Mouse (Mus musculus) heart, embryonic 16.5 days (tissue): Measurements from ENCODE around the gene Arhgap15. TPM values are rescaled to one million over a fixed set of nuclear protein-coding genes. Genes with fewer than 3 reads are reported as not detected.

Experiments used
- ATAC-seq: fragments of 200-750 bp; cut with Nextera tagmentation; replicated peaks from 2 replicates; pipeline ENCODE4 v1.8.0; 2017; ENCODE audit warnings: moderate number of reproducible peaks; ENCODE audit not compliant: insufficient read depth, low FRiP score; ENCODE audit errors: extremely low read depth
- H3K27ac ChIP-seq: fragments of 300-500 bp; sonication (generic); 2 replicates; pipeline ENCODE4 v1.5.1; 2014; ENCODE audit warnings: mild to moderate bottlenecking, low read length, control low read depth, moderate library complexity
- H3K27me3 ChIP-seq: fragments of 300-500 bp; sonication (generic); 2 replicates; pipeline ENCODE4 v1.6.1; 2014; ENCODE audit warnings: low read length, mixed read lengths; ENCODE audit not compliant: control insufficient read depth, insufficient read depth
- H3K36me3 ChIP-seq: fragments of 300-500 bp; sonication (generic); 2 replicates; pipeline ENCODE4 v1.6.1; 2014; ENCODE audit not compliant: control insufficient read depth, insufficient read depth
- H3K4me1 ChIP-seq: fragments of 300-500 bp; sonication (generic); 2 replicates; pipeline ENCODE4 v1.6.1; 2014; ENCODE audit warnings: low read length, mixed read lengths; ENCODE audit not compliant: control insufficient read depth, insufficient read depth
- H3K4me2 ChIP-seq: fragments of 300-500 bp; sonication (generic); 2 replicates; pipeline ENCODE4 v1.6.1; 2014; ENCODE audit warnings: low read depth, mild to moderate bottlenecking, control low read depth, low read length
- H3K4me3 ChIP-seq: fragments of 300-500 bp; sonication (generic); 2 replicates; pipeline ENCODE4 v1.5.1; 2014; ENCODE audit warnings: mild to moderate bottlenecking, control low read depth, low read length
- H3K9ac ChIP-seq: fragments of 300-500 bp; sonication (generic); 2 replicates; pipeline ENCODE4 v1.6.1; 2014; ENCODE audit warnings: low read length, control low read depth
- H3K9me3 ChIP-seq: fragments of 300-500 bp; sonication (generic); replicated peaks from 2 replicates; pipeline ENCODE4 v1.6.1; 2016; ENCODE audit warnings: low read length; ENCODE audit not compliant: control insufficient read depth
- WGBS: fragments of 180-500 bp; shearing (Covaris S2); extraction: QIAGEN DNeasy Blood & Tissue Kit; methylation state at CpG from one replicate; pipeline ENCODE4 v1.1.7; 2014; 5-methylcytosine and 5-hydroxymethylcytosine counted together
- polyA plus RNA-seq: library from polyadenylated mRNA; unstranded; fragments of >200 nt; fragmentation: Nextera tagmentation; extraction: Ambion mirVana; gene quantifications from 2 replicates; pipeline ENCODE4 v1.2.1, GENCODE M21; 2015

Arhgap15 gene
- polyA plus RNA-seq, 1 experiment from 2014 or later, result 7.2 TPM

DNA sequence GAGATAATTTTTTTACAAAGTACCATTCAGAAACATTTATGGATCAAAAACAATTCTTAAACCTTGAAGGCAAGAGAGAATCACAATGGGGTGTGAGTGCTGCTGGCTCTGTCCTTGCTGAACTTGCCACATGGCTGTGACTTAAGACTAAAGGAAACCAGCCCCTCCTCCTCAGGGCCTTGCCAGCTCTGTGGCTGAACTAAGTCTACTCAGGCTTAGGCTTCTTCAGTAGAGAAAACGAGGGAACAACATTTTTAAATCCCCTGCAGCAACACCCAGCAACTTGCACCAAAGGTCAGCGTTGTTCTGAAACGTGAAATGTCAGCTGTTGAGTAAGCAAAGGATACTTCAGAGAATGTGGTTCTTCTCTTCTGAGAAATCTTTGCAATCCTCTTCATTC is 417.2 kb downstream of the Arhgap15 start:
- no peak overlapping the region for H3K4me3 ChIP-seq
- H3K27me3 ChIP-seq, result no peaks in the 10 kb centered on the region
- 40% methylated on average over 3 of the region's 3 CpGs for WGBS
- no peaks in the 10 kb centered on the region for H3K4me1 ChIP-seq
- no peak for ATAC-seq
- H3K9me3 ChIP-seq, result no peaks in the 10 kb centered on the region
- H3K36me3 ChIP-seq, result no peaks in the 10 kb centered on the region
- no peak overlapping the region for H3K27ac ChIP-seq
- no peak overlapping the region for H3K9ac ChIP-seq
- H3K4me2 ChIP-seq, result no peak overlapping the region

DNA sequence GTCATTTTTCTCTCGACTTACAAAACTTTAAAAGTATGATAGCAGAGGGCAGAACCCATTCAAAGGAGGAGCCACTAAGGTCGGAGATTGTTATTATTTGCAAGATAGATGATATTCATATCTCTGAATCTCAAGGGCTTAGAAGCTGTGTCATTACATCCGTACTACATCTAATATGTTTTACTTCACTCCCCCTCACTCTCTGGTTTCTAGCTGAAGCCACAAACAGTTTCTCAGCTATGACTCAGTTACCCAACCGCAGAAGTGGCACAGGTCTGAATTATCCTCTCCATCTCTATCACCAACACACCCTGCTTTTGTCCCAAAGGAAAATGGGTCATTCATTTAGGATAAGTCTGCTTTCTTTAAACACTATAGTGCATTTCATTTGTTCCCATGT is 418.1 kb downstream of the Arhgap15 start:
- H3K4me1 ChIP-seq, result no peaks in the 10 kb centered on the region
- no peak for ATAC-seq
- H3K9ac ChIP-seq, result no peak overlapping the region
- no peaks in the 10 kb centered on the region for H3K36me3 ChIP-seq
- H3K9me3 ChIP-seq, result no peaks in the 10 kb centered on the region
- no peak overlapping the region for H3K4me3 ChIP-seq
- no peaks in the 10 kb centered on the region for H3K27me3 ChIP-seq
- no peak overlapping the region for H3K4me2 ChIP-seq
- no peak overlapping the region for H3K27ac ChIP-seq
- 81% methylated on average over 4 of the region's 4 CpGs for WGBS

DNA sequence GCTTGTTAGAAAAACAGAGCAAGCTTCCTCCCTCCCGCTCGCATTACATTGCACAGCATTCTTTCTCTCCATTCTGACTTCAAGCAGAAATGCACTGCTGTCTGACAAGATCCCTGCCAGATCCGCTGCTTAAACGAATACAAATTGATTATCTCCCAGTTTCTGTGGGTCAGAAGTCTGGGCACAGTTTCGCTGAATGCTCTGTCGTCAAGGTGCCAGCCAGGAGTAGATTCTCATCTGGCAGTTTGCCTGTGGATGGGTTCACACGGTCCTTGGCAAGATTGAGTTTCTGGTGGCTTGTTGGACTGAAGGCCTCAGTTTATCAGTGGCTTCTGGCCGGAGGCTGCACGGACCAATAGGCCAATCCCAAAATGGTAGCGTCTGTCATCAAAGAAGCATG is 435.9 kb downstream of the Arhgap15 start:
- Histone ChIP-seq H3K27ac (no peak overlapping the region), H3K9ac (no peak overlapping the region), H3K36me3 (no peaks in the 10 kb centered on the region), H3K4me1 (no peaks in the 10 kb centered on the region), H3K9me3 (no peaks in the 10 kb centered on the region), H3K27me3 (no peaks in the 10 kb centered on the region), H3K4me2 (no peak overlapping the region), H3K4me3 (no peak overlapping the region)
- no peak for ATAC-seq
- 56% methylated on average over 10 of the region's 10 CpGs for WGBS

DNA sequence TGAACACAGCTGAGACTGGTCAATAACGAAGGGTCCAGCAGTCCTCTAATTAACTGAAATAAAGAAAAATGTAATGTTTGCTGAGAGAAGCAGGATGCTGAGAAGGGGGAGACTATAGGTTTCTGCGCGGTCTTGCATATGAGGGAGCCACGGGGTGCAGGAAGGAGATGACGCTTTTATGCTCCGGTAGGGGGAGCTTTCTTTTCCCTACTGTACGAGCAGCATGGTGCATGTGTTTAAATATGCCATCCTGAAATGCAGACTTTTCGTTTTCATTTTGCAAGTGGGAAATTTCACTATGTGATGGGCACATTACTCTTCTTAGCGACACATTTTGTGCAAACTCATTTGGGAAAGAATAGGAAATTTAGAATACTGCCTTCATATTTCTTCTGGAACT is 442.1 kb downstream of the Arhgap15 start:
- WGBS, result 84% methylated on average over 9 of the region's 9 CpGs
- no peaks in the 10 kb centered on the region for H3K27me3 ChIP-seq
- H3K36me3 ChIP-seq, result no peaks in the 10 kb centered on the region
- H3K4me3 ChIP-seq, result no peak overlapping the region
- no peak overlapping the region for H3K4me2 ChIP-seq
- H3K4me1 ChIP-seq, result no peaks in the 10 kb centered on the region
- H3K9ac ChIP-seq, result no peak overlapping the region
- no peaks in the 10 kb centered on the region for H3K9me3 ChIP-seq
- H3K27ac ChIP-seq, result no peak overlapping the region
- no peak for ATAC-seq

DNA sequence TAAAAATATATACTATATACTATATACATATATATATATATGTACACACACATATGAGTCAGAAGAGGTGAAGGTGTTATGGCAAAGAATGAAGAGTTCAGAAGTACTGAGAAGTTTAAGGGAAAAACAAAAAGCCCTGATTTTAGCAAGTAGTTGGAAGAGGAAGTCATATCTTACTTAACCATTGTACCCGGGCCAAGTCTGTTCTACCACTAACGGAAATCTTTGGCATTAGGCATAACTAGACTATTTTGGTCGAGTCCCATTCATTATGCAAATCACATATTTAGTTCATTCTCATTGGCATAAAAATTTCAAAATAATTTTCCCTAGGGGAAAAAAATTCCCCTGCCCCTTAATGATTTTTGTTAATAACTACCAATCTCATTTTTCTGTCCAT is 443.4 kb downstream of the Arhgap15 start:
- Histone ChIP-seq H3K4me3 (no peak overlapping the region), H3K4me1 (no peaks in the 10 kb centered on the region), H3K27ac (no peak overlapping the region), H3K27me3 (no peaks in the 10 kb centered on the region), H3K36me3 (no peaks in the 10 kb centered on the region), H3K9ac (no peak overlapping the region), H3K4me2 (no peak overlapping the region), H3K9me3 (no peaks in the 10 kb centered on the region)
- ATAC-seq, result no peak
- 59% methylated on average over 3 of the region's 3 CpGs for WGBS

DNA sequence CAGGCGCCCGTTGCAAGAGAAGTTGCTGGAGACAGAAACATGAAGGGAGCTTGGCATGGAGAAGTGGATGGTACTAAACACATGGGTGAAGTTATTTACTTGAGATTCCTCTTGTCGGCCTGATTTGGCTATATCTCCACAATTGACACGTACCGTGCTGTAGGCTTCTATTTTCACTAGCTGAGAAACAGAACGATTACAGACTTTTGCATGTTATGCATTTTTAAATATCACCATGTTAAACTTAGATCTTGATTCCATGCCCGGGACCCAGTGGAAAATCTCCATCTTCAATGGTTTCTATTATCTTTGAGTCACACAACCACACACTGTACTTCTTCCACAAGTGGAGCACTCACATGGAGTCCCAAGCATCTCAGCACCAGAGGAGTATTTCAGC is 466.9 kb downstream of the Arhgap15 start:
- H3K4me3 ChIP-seq, result no peak overlapping the region
- WGBS, result 87% methylated on average over 7 of the region's 7 CpGs
- no peak overlapping the region for H3K4me2 ChIP-seq
- no peaks in the 10 kb centered on the region for H3K36me3 ChIP-seq
- no peak overlapping the region for H3K9ac ChIP-seq
- ATAC-seq, result no peak
- no peaks in the 10 kb centered on the region for H3K9me3 ChIP-seq
- no peaks in the 10 kb centered on the region for H3K4me1 ChIP-seq
- H3K27me3 ChIP-seq, result no peaks in the 10 kb centered on the region
- H3K27ac ChIP-seq, result no peak overlapping the region

DNA sequence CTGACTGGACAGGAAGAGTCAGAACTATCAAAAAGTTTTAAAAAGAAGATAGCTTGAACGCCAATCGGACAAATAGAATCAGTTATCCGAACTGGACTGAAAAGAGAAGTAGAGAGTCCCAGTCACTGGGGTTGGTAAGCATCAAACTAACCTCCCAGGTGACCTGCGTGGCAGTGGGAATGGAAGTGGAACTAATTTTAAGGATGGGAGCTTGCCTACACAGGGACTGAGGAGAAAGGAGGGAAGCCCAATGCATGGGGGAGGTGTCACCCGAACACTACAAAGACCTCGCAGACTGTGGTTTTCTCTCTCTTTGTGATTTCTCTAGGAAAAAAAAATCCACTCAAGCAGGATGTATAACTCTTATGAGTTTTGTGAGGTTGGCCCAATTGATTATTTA is 469.2 kb downstream of the Arhgap15 start:
- Histone ChIP-seq H3K4me1 (peaks cover 6% of the 10 kb centered on the region; the same call in 1 of the 2 replicates), H3K9ac (no peak overlapping the region), H3K36me3 (no peaks in the 10 kb centered on the region), H3K4me2 (no peak overlapping the region), H3K9me3 (no peaks in the 10 kb centered on the region), H3K4me3 (no peak overlapping the region), H3K27me3 (no peaks in the 10 kb centered on the region), H3K27ac (no peak overlapping the region)
- no peak for ATAC-seq
- 88% methylated on average over 6 of the region's 6 CpGs for WGBS

DNA sequence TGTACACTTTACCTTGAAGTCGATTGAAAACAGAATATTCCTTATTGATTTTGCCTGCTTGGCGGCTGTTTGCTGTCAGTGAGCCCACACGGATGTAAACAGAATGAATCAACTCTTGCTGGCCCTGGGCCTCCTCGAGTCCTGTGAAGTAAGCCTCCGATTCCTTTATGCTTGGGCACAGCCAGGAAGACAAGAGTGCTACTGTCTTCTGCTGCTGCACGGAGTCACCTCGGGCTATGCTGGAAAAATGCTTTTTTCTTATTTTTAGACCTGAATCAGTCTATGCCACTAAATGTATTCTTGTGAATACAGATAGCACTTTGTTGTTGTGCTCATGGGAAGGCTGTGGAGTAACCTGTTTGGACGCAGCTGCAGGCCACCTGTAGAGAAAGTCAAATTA is 469.7 kb downstream of the Arhgap15 start:
- H3K36me3 ChIP-seq, result no peaks in the 10 kb centered on the region
- WGBS, result 55% methylated on average over 8 of the region's 8 CpGs
- H3K4me3 ChIP-seq, result no peak overlapping the region
- ATAC-seq, result no peak
- H3K27ac ChIP-seq, result no peak overlapping the region
- H3K4me2 ChIP-seq, result no peak overlapping the region
- no peaks in the 10 kb centered on the region for H3K27me3 ChIP-seq
- no peaks in the 10 kb centered on the region for H3K9me3 ChIP-seq
- H3K4me1 ChIP-seq, result peaks cover 6% of the 10 kb centered on the region; the same call in 1 of the 2 replicates
- H3K9ac ChIP-seq, result no peak overlapping the region

DNA sequence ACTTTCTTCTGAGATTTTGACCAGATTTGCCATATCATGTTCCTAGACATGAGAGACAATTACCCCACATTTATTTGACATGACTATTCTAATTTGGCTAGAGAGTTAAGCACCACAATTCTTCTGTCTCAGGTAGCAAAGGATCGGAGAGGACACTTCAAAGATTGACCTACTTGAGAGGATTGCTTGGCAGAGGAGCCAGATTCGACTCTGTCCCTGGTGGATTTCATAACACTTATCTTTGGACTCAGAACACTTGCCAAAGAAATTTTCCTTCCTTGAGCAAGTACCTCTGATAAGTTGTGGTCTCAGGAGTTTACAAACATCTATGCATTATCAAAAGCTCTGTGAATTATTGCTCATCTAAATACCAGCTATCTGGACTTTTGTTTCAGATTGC is 473.1 kb downstream of the Arhgap15 start:
- H3K27ac ChIP-seq, result no peak overlapping the region
- no peak for ATAC-seq
- no peaks in the 10 kb centered on the region for H3K9me3 ChIP-seq
- H3K4me3 ChIP-seq, result no peak overlapping the region
- H3K36me3 ChIP-seq, result no peaks in the 10 kb centered on the region
- 35% methylated on average over 2 of the region's 2 CpGs for WGBS
- H3K27me3 ChIP-seq, result no peaks in the 10 kb centered on the region
- no peak overlapping the region for H3K9ac ChIP-seq
- H3K4me1 ChIP-seq, result peaks cover 6% of the 10 kb centered on the region; the same call in 1 of the 2 replicates
- no peak overlapping the region for H3K4me2 ChIP-seq
